ENCODE assay signal across 49 mouse cellular contexts in genomic region chr7:135221475-135221874, GRCm38 (mm10). TPM values are rescaled to one million over a fixed set of nuclear protein-coding genes. Genes with fewer than 3 reads are reported as not detected.
"Had no signal": no experiment of that assay in that cellular context is flagged by ENCODE, and none has a peak within 500 bp of the region (broad histone marks: within the 10 kb centered on the region; RNA-seq: fewer than 3 reads in every experiment).

No protein-coding gene starts in this region.

- H3K9me3 ChIP-seq: heart, embryonic 15.5 days; hindbrain, embryonic 10.5 days; hindbrain, embryonic 12.5 days; hindbrain, embryonic 15.5 days; intestine, embryonic 15.5 days; kidney, embryonic 15.5 days had no signal

- H3K9ac ChIP-seq: heart, embryonic 12.5 days; heart, embryonic 13.5 days; heart, embryonic 15.5 days; hindbrain, embryonic 12.5 days; hindbrain, embryonic 13.5 days; hindbrain, embryonic 14.5 days; hindbrain, embryonic 15.5 days; intestine, embryonic 15.5 days; kidney, embryonic 15.5 days had no signal

- H3K27me3 ChIP-seq: heart, embryonic 12.5 days; heart, embryonic 13.5 days; heart, embryonic 15.5 days; hindbrain, embryonic 12.5 days; hindbrain, embryonic 13.5 days; hindbrain, embryonic 15.5 days; intestine, embryonic 15.5 days; kidney, embryonic 15.5 days had no signal

- H3K27ac ChIP-seq: heart, embryonic 13.5 days; heart, embryonic 15.5 days; hindbrain, embryonic 10.5 days; hindbrain, embryonic 12.5 days; hindbrain, embryonic 13.5 days; hindbrain, embryonic 14.5 days; hindbrain, embryonic 15.5 days; hindbrain, postnatal 0 days; intestine, embryonic 15.5 days; kidney, embryonic 15.5 days; kidney, postnatal 0 days; layer of hippocampus, adult 2 months; left cerebral cortex, adult 2 months had no signal

- H3K36me3 ChIP-seq: heart, embryonic 12.5 days; heart, embryonic 13.5 days; heart, embryonic 15.5 days; hindbrain, embryonic 10.5 days; hindbrain, embryonic 12.5 days; hindbrain, embryonic 13.5 days; hindbrain, embryonic 15.5 days; intestine, embryonic 15.5 days; kidney, embryonic 15.5 days had no signal

- H3K4me1 ChIP-seq: heart, embryonic 12.5 days; heart, embryonic 13.5 days; heart, embryonic 15.5 days; hindbrain, embryonic 10.5 days; hindbrain, embryonic 12.5 days; hindbrain, embryonic 13.5 days; hindbrain, embryonic 15.5 days; intestine, embryonic 15.5 days; kidney, embryonic 15.5 days had no signal

- H3K4me2 ChIP-seq: heart, embryonic 11.5 days; heart, embryonic 12.5 days; heart, embryonic 13.5 days; heart, embryonic 15.5 days; hindbrain, embryonic 12.5 days; hindbrain, embryonic 13.5 days; hindbrain, embryonic 14.5 days; hindbrain, embryonic 15.5 days; intestine, embryonic 15.5 days; kidney, embryonic 15.5 days had no signal

- ATAC-seq: hindbrain, embryonic 16.5 days; hindbrain, postnatal 0 days; inflammation-experienced regulatory T-cells, adult 6 months; intestine, embryonic 15.5 days; intestine, embryonic 16.5 days; intestine, postnatal 0 days had no signal

- DNase-seq: heart, postnatal 10 days; heart, postnatal 14 days; heart, postnatal 36 days; heart, postnatal 4 days; kidney, adult 11 months; kidney, adult 18-20 months; kidney, adult 2 months; kidney, adult 8-10 months; kidney, adult 9 months; kidney, postnatal 10 days; kidney, postnatal 14 days; kidney, postnatal 25 days; kidney, postnatal 36 days; kidney, postnatal 4 days; layer of hippocampus, adult 9-11 months; layer of hippocampus, postnatal 36 days had no signal

- H3K4me3 ChIP-seq: heart, embryonic 12.5 days; heart, embryonic 13.5 days; heart, embryonic 15.5 days; hindbrain, embryonic 10.5 days; hindbrain, embryonic 12.5 days; hindbrain, embryonic 13.5 days; hindbrain, embryonic 15.5 days; intestine, embryonic 15.5 days; kidney, embryonic 15.5 days; layer of hippocampus, adult 2 months; left cerebral cortex, adult 2 months had no signal

RNA-seq across cellular contexts. Expression of gene Nps, which starts 37.0 kb away (rescaled TPM):
- total RNA-seq: heart, postnatal 10 days; heart, postnatal 14 days; heart, postnatal 36 days; hematopoietic stem cell, adult 5-6 weeks; hindbrain, postnatal 0 days; layer of hippocampus, adult 18-20 months; layer of hippocampus, adult 2 months; layer of hippocampus, postnatal 10 days; layer of hippocampus, postnatal 14 days; layer of hippocampus, postnatal 25 days; layer of hippocampus, postnatal 36 days; left cerebral cortex, adult 18-20 months; left cerebral cortex, adult 2 months; left cerebral cortex, adult 8-10 months had no signal
- polyA plus RNA-seq: heart, embryonic 11.5 days; heart, embryonic 12.5 days; heart, embryonic 13.5 days; heart, embryonic 14.5 days; heart, embryonic 15.5 days; heart, embryonic 16.5 days; hindbrain, embryonic 10.5 days; hindbrain, embryonic 11.5 days; hindbrain, embryonic 12.5 days; hindbrain, embryonic 13.5 days; hindbrain, embryonic 14.5 days; inflammation-experienced regulatory T-cells, adult 6 months; intestine, embryonic 14.5 days; intestine, embryonic 15.5 days; intestine, embryonic 16.5 days; intestine, postnatal 0 days; kidney, adult 2 months; kidney, embryonic 14.5 days; kidney, embryonic 15.5 days; kidney, embryonic 16.5 days; large intestine, adult 2 months had no signal
